Mouse (Mus musculus): Measurements from ENCODE around the gene Nynrin. TPM values are rescaled to one million over a fixed set of nuclear protein-coding genes. Genes with fewer than 3 reads are reported as not detected.

The Nynrin gene
- polyA plus RNA-seq, 1 experiment from 2014 or later, result 14.2 TPM

GRCm38 (mm10) chr14:55850885-55851284 is 2.9 kb upstream of the Nynrin start:
- Histone ChIP-seq H3K27ac (ENCODE audit: low read length) (no peak overlapping the region), H3K4me1 (ENCODE audit: control insufficient read depth, insufficient read depth, low read length) (peaks cover 16% of the 10 kb centered on the region), H3K9ac (replicated peaks; ENCODE audit: low read depth, low read length) (no peak overlapping the region), H3K4me3 (ENCODE audit: low read depth, low read length) (no peak overlapping the region), H3K4me2 (replicated peaks; ENCODE audit: low read depth, low read length) (no peak overlapping the region), H3K27me3 (ENCODE audit: control insufficient read depth, insufficient read depth, low read length) (no peaks in the 10 kb centered on the region), H3K9me3 (ENCODE audit: control insufficient read depth, low read depth, low read length) (no peaks in the 10 kb centered on the region), H3K36me3 (ENCODE audit: control insufficient read depth, insufficient read depth, low read length) (no peaks in the 10 kb centered on the region)
- WGBS, result 33% methylated on average over 6 of the region's 6 CpGs
- no peak for ATAC-seq (ENCODE audit: insufficient number of reproducible peaks, insufficient read depth, low FRiP score, low read depth)

GRCm38 (mm10) chr14:55852646-55853551 is 911 bp upstream of the Nynrin start:
- H3K4me2 ChIP-seq (replicated peaks; ENCODE audit: low read depth, low read length), result peak overlapping the region; percentile 58
- H3K9me3 ChIP-seq (ENCODE audit: control insufficient read depth, low read depth, low read length), result no peaks in the 10 kb centered on the region
- H3K36me3 ChIP-seq (ENCODE audit: control insufficient read depth, insufficient read depth, low read length), result peaks cover 7% of the 10 kb centered on the region; the same call in 1 of the 2 replicates
- H3K9ac ChIP-seq (replicated peaks; ENCODE audit: low read depth, low read length), result peak overlapping the region; percentile 12; the same call in 1 of the 2 replicates
- peak overlapping the region; percentile 78 for H3K4me3 ChIP-seq (ENCODE audit: low read depth, low read length)
- peaks cover 34% of the 10 kb centered on the region for H3K4me1 ChIP-seq (ENCODE audit: control insufficient read depth, insufficient read depth, low read length)
- peak overlapping the region; percentile 96 for H3K27ac ChIP-seq (ENCODE audit: low read length)
- whole genome bisulfite sequencing, result 2% methylated on average over 11 of the region's 11 CpGs
- ATAC-seq (ENCODE audit: insufficient number of reproducible peaks, insufficient read depth, low FRiP score, low read depth), result peak; percentile 70
- H3K27me3 ChIP-seq (ENCODE audit: control insufficient read depth, insufficient read depth, low read length), result no peaks in the 10 kb centered on the region

GRCm38 (mm10) chr14:55854406-55855100 is 743 bp downstream of the Nynrin start:
- WGBS, result 0% methylated on average over 9 of the region's 9 CpGs

GRCm38 (mm10) chr14:55855101-55855561 is 1.3 kb downstream of the Nynrin start:
- Histone ChIP-seq H3K4me1 (ENCODE audit: control insufficient read depth, insufficient read depth, low read length) (peaks cover 42% of the 10 kb centered on the region), H3K4me3 (ENCODE audit: low read depth, low read length) (peak overlapping the region; percentile 78), H3K27me3 (ENCODE audit: control insufficient read depth, insufficient read depth, low read length) (no peaks in the 10 kb centered on the region), H3K9me3 (ENCODE audit: control insufficient read depth, low read depth, low read length) (no peaks in the 10 kb centered on the region), H3K4me2 (replicated peaks; ENCODE audit: low read depth, low read length) (peak overlapping the region; percentile 58), H3K27ac (ENCODE audit: low read length) (peak overlapping the region; percentile 96), H3K9ac (replicated peaks; ENCODE audit: low read depth, low read length) (peak overlapping the region; percentile 90), H3K36me3 (ENCODE audit: control insufficient read depth, insufficient read depth, low read length) (peaks cover 11% of the 10 kb centered on the region; the same call in 1 of the 2 replicates)
- WGBS, result 2% methylated on average over 4 of the region's 4 CpGs
- ATAC-seq (ENCODE audit: insufficient number of reproducible peaks, insufficient read depth, low FRiP score, low read depth), result peak; percentile 40

More at GRCm38 (mm10) chr14:55854406-55855100, 743 bp downstream of the Nynrin start:
- Histone ChIP-seq H3K9me3 (ENCODE audit: control insufficient read depth, low read depth, low read length) (no peaks in the 10 kb centered on the region), H3K4me1 (ENCODE audit: control insufficient read depth, insufficient read depth, low read length) (peaks cover 39% of the 10 kb centered on the region), H3K27ac (ENCODE audit: low read length) (peak overlapping the region; percentile 96), H3K27me3 (ENCODE audit: control insufficient read depth, insufficient read depth, low read length) (no peaks in the 10 kb centered on the region), H3K9ac (replicated peaks; ENCODE audit: low read depth, low read length) (peak overlapping the region; percentile 90), H3K36me3 (ENCODE audit: control insufficient read depth, insufficient read depth, low read length) (peaks cover 11% of the 10 kb centered on the region; the same call in 1 of the 2 replicates), H3K4me2 (replicated peaks; ENCODE audit: low read depth, low read length) (peak overlapping the region; percentile 58), H3K4me3 (ENCODE audit: low read depth, low read length) (peak overlapping the region; percentile 78)
- ATAC-seq (ENCODE audit: insufficient number of reproducible peaks, insufficient read depth, low FRiP score, low read depth), result peak; percentile 7; the same call in 1 of the 2 replicates

GRCm38 (mm10) chr14:55857588-55857987 is 3.8 kb downstream of the Nynrin start:
- no peak overlapping the region for H3K9ac ChIP-seq (replicated peaks; ENCODE audit: low read depth, low read length)
- peaks cover 50% of the 10 kb centered on the region for H3K4me1 ChIP-seq (ENCODE audit: control insufficient read depth, insufficient read depth, low read length)
- peak overlapping the region; percentile 58 for H3K4me2 ChIP-seq (replicated peaks; ENCODE audit: low read depth, low read length)
- H3K27me3 ChIP-seq (ENCODE audit: control insufficient read depth, insufficient read depth, low read length), result no peaks in the 10 kb centered on the region
- peaks cover 11% of the 10 kb centered on the region; the same call in 1 of the 2 replicates for H3K36me3 ChIP-seq (ENCODE audit: control insufficient read depth, insufficient read depth, low read length)
- ATAC-seq (ENCODE audit: insufficient number of reproducible peaks, insufficient read depth, low FRiP score, low read depth), result no peak
- no peak overlapping the region for H3K27ac ChIP-seq (ENCODE audit: low read length)
- H3K4me3 ChIP-seq (ENCODE audit: low read depth, low read length), result 0 out of 2 replicates have a peak overlapping the region, but pooled peaks have one; percentile 3
- 42% methylated on average over 4 of the region's 4 CpGs for WGBS
- H3K9me3 ChIP-seq (ENCODE audit: control insufficient read depth, low read depth, low read length), result no peaks in the 10 kb centered on the region

- ATAC-seq (ENCODE audit: insufficient number of reproducible peaks, insufficient read depth, low FRiP score, low read depth), result no peak
- Histone ChIP-seq H3K27me3 (ENCODE audit: control insufficient read depth, insufficient read depth, low read length) (no peaks in the 10 kb centered on the region), H3K36me3 (ENCODE audit: control insufficient read depth, insufficient read depth, low read length) (peaks cover 44% of the 10 kb centered on the region), H3K4me2 (replicated peaks; ENCODE audit: low read depth, low read length) (no peak overlapping the region), H3K4me3 (ENCODE audit: low read depth, low read length) (no peak overlapping the region), H3K27ac (ENCODE audit: low read length) (peak overlapping the region; percentile 48; the same call in 1 of the 2 replicates), H3K9me3 (ENCODE audit: control insufficient read depth, low read depth, low read length) (no peaks in the 10 kb centered on the region), H3K4me1 (ENCODE audit: control insufficient read depth, insufficient read depth, low read length) (peaks cover 36% of the 10 kb centered on the region; the same call in 1 of the 2 replicates), H3K9ac (replicated peaks; ENCODE audit: low read depth, low read length) (no peak overlapping the region)
- 37% methylated on average over 6 of the region's 6 CpGs for WGBS
These were observed 8.4 kb downstream of the Nynrin start for GRCm38 (mm10) chr14:55862186-55862585.

- no peak overlapping the region for H3K4me3 ChIP-seq (ENCODE audit: low read depth, low read length)
- no peak overlapping the region for H3K4me2 ChIP-seq (replicated peaks; ENCODE audit: low read depth, low read length)
- peaks cover 29% of the 10 kb centered on the region; the same call in 1 of the 2 replicates for H3K4me1 ChIP-seq (ENCODE audit: control insufficient read depth, insufficient read depth, low read length)
- no peaks in the 10 kb centered on the region for H3K27me3 ChIP-seq (ENCODE audit: control insufficient read depth, insufficient read depth, low read length)
- no peak overlapping the region for H3K9ac ChIP-seq (replicated peaks; ENCODE audit: low read depth, low read length)
- H3K9me3 ChIP-seq (ENCODE audit: control insufficient read depth, low read depth, low read length), result no peaks in the 10 kb centered on the region
- H3K27ac ChIP-seq (ENCODE audit: low read length), result no peak overlapping the region
- peaks cover 41% of the 10 kb centered on the region for H3K36me3 ChIP-seq (ENCODE audit: control insufficient read depth, insufficient read depth, low read length)
- 94% methylated on average over 10 of the region's 10 CpGs for WGBS
- ATAC-seq (ENCODE audit: insufficient number of reproducible peaks, insufficient read depth, low FRiP score, low read depth), result no peak
These were observed 9.2 kb downstream of the Nynrin start for GRCm38 (mm10) chr14:55862970-55863369.

- Histone ChIP-seq H3K36me3 (ENCODE audit: control insufficient read depth, insufficient read depth, low read length) (peaks cover 46% of the 10 kb centered on the region), H3K27me3 (ENCODE audit: control insufficient read depth, insufficient read depth, low read length) (no peaks in the 10 kb centered on the region), H3K27ac (ENCODE audit: low read length) (no peak overlapping the region), H3K4me1 (ENCODE audit: control insufficient read depth, insufficient read depth, low read length) (peaks cover 25% of the 10 kb centered on the region; the same call in 1 of the 2 replicates), H3K9me3 (ENCODE audit: control insufficient read depth, low read depth, low read length) (no peaks in the 10 kb centered on the region), H3K4me2 (replicated peaks; ENCODE audit: low read depth, low read length) (no peak overlapping the region), H3K4me3 (ENCODE audit: low read depth, low read length) (no peak overlapping the region), H3K9ac (replicated peaks; ENCODE audit: low read depth, low read length) (no peak overlapping the region)
- WGBS, result 26% methylated on average over 7 of the region's 7 CpGs
- ATAC-seq (ENCODE audit: insufficient number of reproducible peaks, insufficient read depth, low FRiP score, low read depth), result peak; percentile 54; the same call in 1 of the 2 replicates
These were observed 10.0 kb downstream of the Nynrin start for GRCm38 (mm10) chr14:55863773-55864172.

All from stomach, embryonic 14.5 days (tissue).